Mouse (Mus musculus) CH12.LX (cell line): ENCODE results near the gene Nipal4.

Experiments
- CTCF ChIP-seq, 2 experiments: IDR thresholded peaks in 1 of 2; conservative IDR thresholded peaks in 1 of 2; 2 replicates each; pipeline ENCODE4 v1.5.1; 2011 to 2012; ENCODE audit warnings: low read depth in 2 of 2, low read length in 2 of 2, improper control_type of control experiment in 1 of 2, inconsistent platforms in 1 of 2, mild to moderate bottlenecking in 1 of 2, moderate library complexity in 1 of 2
- E2F4 ChIP-seq: IDR thresholded peaks from 2 replicates; pipeline ENCODE4 v1.6.1; 2011; ENCODE audit warnings: low read depth, low read length, improper control_type of control experiment; ENCODE audit not compliant: insufficient replicate concordance
- PAX5 ChIP-seq: IDR thresholded peaks from 2 replicates; pipeline ENCODE4 v1.6.1; 2012; ENCODE audit warnings: low read length, inconsistent platforms, mixed read lengths
- SMC3 ChIP-seq: IDR thresholded peaks from 2 replicates; pipeline ENCODE4 v1.6.1; 2011; ENCODE audit warnings: low read depth, low read length, improper control_type of control experiment

DNA sequence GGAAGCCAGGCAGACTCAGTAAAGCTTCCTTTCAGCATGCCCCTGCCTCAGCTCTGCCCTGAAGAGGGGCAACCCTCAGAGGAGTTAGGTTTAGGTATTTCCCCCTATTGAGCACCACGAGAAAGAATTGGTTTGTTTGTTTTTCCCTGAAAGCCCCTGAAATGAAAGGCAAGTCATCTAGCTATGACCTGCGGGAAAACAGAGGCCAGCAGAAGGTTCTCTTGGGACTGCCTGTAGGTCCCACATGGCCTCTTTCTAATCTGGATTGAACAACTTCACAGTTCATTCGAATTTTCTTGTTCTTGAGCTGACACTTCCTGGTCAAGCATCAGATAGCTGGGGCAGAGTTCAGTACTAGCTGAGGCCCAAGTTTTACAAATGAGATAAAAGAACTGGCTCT is 45.5 kb upstream of the Nipal4 start:
- TF ChIP-seq CTCF (conservative IDR thresholded peaks at IDR 0.05 in 1 of 2, IDR thresholded peaks at IDR 0.05 in 1 of 2; ENCODE audit: low read depth in 2 of 2, low read length in 2 of 2): no peak
- TF ChIP-seq E2F4: no peak
- no peak for TF ChIP-seq PAX5
- TF ChIP-seq SMC3: no peak; the same call in 1 of the 2 replicates
